Mouse (Mus musculus) activated CD4-positive, CD25-positive, alpha-beta regulatory T cell, adult 4 months (primary cell): ENCODE data around the gene Mcub. TPM values are rescaled to one million over a fixed set of nuclear protein-coding genes. Genes with fewer than 3 reads are reported as not detected.

ENCODE experiments used
- ATAC-seq: one replicate; pipeline ENCODE4 v1.8.0; 2017
- polyA plus RNA-seq, 2 experiments: library from polyadenylated mRNA; unstranded; fragments of 100-300 nt; shearing (Covaris generic); gene quantifications; one replicate each; pipeline ENCODE4 v1.2.1; 2017

Gene Mcub
- polyA plus RNA-seq, 2 experiments from 2014 or later, result 25.3 to 28.8 TPM

DNA sequence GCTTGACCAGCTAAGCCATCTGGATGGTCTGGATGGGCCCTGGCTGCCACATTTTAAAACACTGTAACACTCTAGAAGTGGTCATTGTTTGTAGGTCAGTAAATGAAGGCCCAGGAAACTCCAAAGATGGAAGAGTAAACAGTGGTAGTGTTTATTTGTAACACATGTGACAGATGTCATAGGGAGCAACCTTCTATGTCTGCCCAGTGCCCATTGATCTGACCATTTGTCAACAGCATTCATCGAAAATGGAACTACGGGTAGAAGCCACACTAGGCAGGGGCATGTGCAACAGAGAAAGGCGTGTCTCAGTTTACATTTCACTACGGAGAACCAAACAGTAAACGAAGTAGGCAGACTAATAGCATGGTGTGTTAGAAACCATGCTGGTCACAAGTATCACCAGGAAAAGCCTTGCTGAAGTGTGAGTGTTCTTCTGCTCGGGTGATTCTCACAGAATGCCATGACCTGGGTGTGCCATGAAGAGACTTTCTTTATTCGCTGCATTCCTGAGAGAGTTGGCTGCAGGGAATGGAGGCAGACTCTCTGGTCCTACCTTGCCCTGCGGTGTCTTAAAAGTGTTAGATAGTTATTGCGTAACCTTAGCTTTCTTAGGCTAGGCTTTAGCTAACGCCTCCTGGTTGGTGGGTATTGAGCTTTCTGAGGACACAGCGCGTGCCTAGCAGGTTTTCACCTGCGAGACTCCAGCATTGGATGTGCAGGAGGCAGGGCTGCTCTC, 82.1 kb downstream of the Mcub start:
- ATAC-seq, result no peak

DNA sequence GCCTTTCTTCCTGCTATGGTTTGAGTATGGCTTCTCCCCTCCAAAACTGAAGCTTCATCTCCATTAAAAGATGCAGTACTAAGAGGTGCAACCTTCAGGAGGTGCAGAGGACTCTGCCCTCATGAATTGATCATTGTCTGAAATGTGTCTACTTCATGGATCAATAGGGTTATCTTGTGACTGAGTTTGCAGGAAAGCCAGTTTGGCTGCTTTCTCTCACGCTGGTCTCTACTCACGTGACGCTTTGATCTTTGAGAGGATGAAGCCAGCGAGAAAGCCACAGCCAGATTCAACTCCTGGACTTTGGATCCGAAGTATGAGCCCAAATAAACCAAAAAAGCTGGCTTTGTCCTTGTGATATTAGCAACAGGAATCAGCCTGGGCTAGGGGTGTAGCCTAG, 83.6 kb downstream of the Mcub start:
- ATAC-seq, result no peak

DNA sequence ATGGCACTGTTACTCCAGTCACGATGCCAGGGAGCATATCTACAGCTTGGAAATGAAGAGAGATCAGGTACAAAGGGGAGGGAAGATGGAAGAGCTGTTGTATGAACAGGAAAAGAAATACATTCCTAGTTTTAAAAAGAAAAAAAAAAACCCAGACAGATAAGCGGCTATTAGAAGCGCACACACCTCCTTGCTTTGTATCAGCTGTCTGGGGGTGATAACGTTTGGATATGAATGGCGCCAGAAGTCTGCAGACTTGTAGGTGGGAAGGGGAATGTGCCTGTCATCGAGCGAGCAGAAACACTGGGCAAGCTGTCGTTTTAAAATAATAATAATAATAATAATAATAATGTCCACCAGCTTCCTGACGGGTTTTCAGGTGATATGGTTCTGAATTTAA, 84.4 kb downstream of the Mcub start:
- no peak for ATAC-seq

DNA sequence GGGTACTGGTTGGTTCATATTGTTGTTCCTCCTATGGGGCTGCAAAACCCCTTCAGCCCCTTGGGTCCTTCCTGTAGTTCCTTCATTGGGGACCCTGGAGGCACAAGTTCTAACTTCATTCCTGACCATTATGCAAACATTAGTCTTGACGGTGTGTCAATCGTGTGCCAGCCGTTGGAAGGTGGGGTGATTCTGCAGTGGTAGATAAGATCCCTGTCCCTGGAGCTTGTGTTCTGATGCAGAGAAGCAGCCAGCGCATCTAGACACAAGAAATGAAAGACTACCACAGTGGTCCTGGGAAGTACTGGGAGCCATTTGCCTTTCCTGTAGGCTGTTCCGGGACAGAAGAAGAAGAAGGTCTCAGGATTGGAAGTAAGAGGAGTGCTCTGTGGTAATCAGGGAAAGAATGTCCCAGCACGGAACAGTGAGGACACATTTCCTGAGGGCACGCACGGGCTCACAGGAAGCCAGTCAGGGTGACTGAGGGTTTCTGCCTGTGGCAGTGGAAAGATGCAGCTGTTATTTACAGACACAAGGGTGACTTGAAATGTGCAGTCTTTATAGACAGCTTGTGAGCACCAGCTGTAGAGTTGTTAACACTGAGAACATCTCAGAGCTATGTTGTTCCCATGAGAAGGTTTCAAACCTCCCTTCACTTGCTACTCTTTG, 88.9 kb downstream of the Mcub start:
- ATAC-seq, result no peak

DNA sequence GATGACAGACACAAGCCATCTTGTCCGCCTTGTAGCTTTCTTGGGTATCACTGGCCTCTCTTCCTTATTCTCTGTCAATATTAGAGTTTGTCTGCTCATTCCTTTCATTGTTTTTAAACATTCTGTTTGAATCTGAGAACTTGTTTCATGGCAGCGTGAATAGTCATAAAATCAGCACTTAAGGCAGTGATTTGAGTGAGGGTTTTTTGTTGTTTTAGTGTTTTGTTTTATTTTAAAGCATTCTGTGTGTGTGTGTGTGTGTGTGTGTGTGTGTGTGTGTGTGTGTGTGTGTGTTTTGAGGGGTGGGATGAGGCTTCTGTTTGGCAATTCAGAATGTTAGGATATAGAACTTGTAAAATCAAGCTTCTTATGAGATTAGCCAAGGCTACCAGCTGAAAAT, 90.1 kb downstream of the Mcub start:
- no peak for ATAC-seq

DNA sequence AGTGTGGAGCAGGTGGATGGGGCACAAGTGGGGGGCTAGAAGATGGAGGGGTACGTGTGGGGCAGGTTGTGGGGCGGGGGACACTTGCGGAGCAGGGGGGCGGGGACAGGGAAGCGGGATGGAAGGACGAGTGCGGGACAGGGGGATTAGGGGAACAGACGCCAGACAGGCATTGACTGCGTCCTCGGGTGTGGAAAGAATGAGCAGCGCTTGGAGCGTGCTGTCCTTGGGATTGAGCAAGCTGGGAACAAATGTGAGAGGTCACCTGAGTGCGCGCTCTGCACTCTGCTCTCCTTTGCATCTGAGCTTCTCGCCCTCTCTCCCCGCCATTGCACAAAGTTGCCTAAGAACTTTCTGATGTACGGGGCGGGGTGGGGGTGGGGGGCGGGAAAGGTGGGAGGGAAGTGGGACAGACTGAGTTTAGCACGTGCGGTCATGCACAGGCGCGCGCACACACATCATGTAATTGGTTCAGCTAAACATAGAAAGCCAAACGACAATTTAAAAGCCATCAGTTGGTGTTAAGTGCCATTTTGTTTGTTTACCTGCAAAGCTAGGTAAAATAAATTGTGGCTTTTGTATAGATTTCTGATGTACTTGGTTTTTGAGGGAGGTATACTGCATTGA, 90.8 kb downstream of the Mcub start:
- no peak for ATAC-seq

DNA sequence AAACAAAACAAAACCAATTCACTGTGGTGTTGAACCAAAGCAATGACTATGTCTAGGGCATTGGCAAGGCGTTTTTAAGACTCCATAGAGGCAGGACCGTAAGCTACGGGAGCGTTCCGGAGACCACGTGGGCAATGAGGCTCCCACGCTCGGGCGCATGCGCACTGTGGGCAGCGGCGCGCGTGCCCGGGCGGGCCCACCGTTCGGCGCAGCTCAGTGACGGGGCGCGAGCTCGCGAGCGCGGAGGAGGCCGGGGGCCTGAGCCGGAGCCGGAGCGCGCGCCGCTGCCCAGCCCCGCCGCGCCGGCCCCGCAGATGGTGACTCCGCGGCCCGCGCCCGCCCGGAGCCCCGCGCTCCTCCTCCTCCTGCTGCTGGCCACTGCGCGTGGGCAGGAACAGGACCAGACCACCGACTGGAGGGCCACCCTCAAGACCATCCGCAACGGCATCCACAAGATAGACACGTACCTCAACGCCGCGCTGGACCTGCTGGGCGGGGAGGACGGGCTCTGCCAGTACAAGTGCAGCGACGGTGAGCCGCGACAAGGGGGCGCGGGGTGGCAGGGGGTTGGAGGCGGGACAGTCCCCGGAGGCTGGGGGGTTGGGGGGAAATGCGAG, 91.5 kb downstream of the Mcub start, which contains the start of gene Pla2g12a:
Pla2g12a (plus strand) TSS at position 202 of the 617 bp plus-strand sequence.
- peak; percentile 82 for ATAC-seq

DNA sequence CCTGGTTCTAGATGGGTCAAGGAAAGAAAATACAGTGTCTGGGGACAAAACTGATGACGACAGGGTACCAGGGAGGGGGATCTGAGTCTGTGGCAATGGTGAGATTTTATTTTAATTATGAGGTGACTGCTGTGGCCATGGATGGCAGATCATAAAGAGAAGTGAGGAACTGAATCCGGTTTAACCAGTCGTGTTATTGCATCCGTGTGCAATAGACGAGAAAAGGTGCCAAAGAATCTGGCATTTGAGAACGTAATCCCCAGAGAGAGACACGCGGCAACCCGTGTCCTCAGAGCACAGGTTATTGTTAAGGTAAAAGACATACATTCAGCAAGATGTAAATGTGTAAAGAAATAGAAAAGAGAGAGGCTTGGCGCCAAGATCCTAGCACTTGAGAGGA, 92.7 kb downstream of the Mcub start:
- no peak for ATAC-seq

Other genes with a start within 250 kb of the Mcub start
- 1 to 10 TPM in 1 of 2 experiments, under 1 TPM in 1; 0.84 to 1.8 TPM for gene Egf, start 214.9 kb downstream of the Mcub start, polyA plus RNA-seq
- not detected for gene Lrit3, start 166.2 kb downstream of the Mcub start, polyA plus RNA-seq
- not detected for gene Rrh, start 147.6 kb downstream of the Mcub start, polyA plus RNA-seq
- gene Gar1, start 138.8 kb downstream of the Mcub start, polyA plus RNA-seq, result 10 to 100 TPM; 13.9 to 19.1 TPM
- gene Cfi, start 134.3 kb downstream of the Mcub start, polyA plus RNA-seq, result not detected
- 1 to 10 TPM; 1.7 to 2.2 TPM for gene Pla2g12a, start 91.6 kb downstream of the Mcub start, polyA plus RNA-seq
- 10 to 100 TPM; 67.0 to 84.2 TPM for gene Casp6, start 68.8 kb downstream of the Mcub start, polyA plus RNA-seq
- gene Sec24b, start 91.3 kb upstream of the Mcub start, polyA plus RNA-seq, result 10 to 100 TPM; 18.9 to 24.2 TPM
- under 1 TPM in 1 of 2 experiments, not detected in 1; 0.30 TPM for gene Col25a1, start 161.3 kb upstream of the Mcub start, polyA plus RNA-seq